Mouse (Mus musculus) hindbrain, embryonic 16.5 days (tissue): Measurements from ENCODE around the gene Alox5ap. TPM values are rescaled to one million over a fixed set of nuclear protein-coding genes. Genes with fewer than 3 reads are reported as not detected.

ENCODE experiments used
- ATAC-seq: fragments of 200-750 bp; cut with Nextera tagmentation; 2 replicates; pipeline ENCODE4 v1.8.0; 2017; ENCODE audit warnings: moderate TSS enrichment, moderate library complexity
- H3K27ac ChIP-seq: fragments of 300-500 bp; sonication (generic); 2 replicates; pipeline ENCODE4 v1.5.1; 2014; ENCODE audit warnings: low read depth, mild to moderate bottlenecking, control low read depth, low read length, moderate library complexity
- H3K27me3 ChIP-seq: fragments of 300-500 bp; sonication (generic); replicated peaks from 2 replicates; pipeline ENCODE4 v1.6.1; 2014; ENCODE audit warnings: low read length; ENCODE audit not compliant: control insufficient read depth, insufficient read depth
- H3K36me3 ChIP-seq: fragments of 300-500 bp; sonication (generic); 2 replicates; pipeline ENCODE4 v1.6.1; 2014; ENCODE audit warnings: mild to moderate bottlenecking, low read length, moderate library complexity, mixed read lengths; ENCODE audit not compliant: control insufficient read depth, insufficient read depth
- H3K4me1 ChIP-seq: fragments of 300-500 bp; sonication (generic); 2 replicates; pipeline ENCODE4 v1.6.1; 2014; ENCODE audit warnings: low read depth, low read length; ENCODE audit not compliant: control insufficient read depth, insufficient read depth
- H3K4me2 ChIP-seq: fragments of 300-500 bp; sonication (generic); 2 replicates; pipeline ENCODE4 v1.6.1; 2014; ENCODE audit warnings: mild to moderate bottlenecking, low read length, control low read depth, moderate library complexity
- H3K4me3 ChIP-seq: fragments of 300-500 bp; sonication (generic); 2 replicates; pipeline ENCODE4 v1.5.1; 2014; ENCODE audit warnings: mild to moderate bottlenecking, low read length, control low read depth, moderate library complexity
- H3K9ac ChIP-seq: fragments of 300-500 bp; sonication (generic); 2 replicates; pipeline ENCODE4 v1.6.1; 2014; ENCODE audit warnings: low read depth, mild to moderate bottlenecking, control low read depth, low read length, moderate library complexity
- H3K9me3 ChIP-seq: fragments of 300-500 bp; sonication (generic); 2 replicates; pipeline ENCODE4 v1.6.1; 2014; ENCODE audit warnings: mild to moderate bottlenecking, low read length, moderate library complexity; ENCODE audit not compliant: control insufficient read depth
- WGBS: fragments of 180-500 bp; shearing (Covaris S2); extraction: QIAGEN DNeasy Blood & Tissue Kit; methylation state at CpG from one replicate; pipeline ENCODE4 v1.1.7; 2014; 5-methylcytosine and 5-hydroxymethylcytosine counted together
- polyA plus RNA-seq: library from polyadenylated mRNA; unstranded; fragments of >200 nt; fragmentation: Nextera tagmentation; extraction: Ambion mirVana; gene quantifications from 2 replicates; pipeline ENCODE4 v1.2.1, GENCODE M21; 2015

Gene Alox5ap
- polyA plus RNA-seq, 1 experiment from 2014 or later, result 13.3 TPM

DNA sequence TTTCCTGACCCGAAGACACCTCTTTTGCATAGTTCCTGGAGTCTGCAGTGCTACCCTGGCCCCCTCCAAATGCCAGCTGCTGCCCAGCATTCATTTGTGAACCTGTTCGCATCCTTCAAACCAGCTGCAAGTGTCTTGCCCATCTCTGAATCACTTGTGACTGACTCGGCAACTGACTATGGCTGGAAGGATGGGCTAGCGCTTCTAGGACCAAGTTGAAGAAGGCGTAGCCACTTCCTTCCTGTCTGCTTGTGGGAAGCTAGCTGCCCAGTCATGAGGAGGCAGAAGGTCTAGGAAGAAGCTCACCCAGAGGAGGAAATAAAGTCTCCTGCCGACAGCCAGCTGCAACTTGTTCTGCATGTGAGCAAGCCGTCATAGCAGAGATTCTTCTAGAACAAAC is 29.6 kb upstream of the Alox5ap start:
- Histone ChIP-seq H3K9me3 (no peaks in the 10 kb centered on the region), H3K27ac (no peak overlapping the region), H3K4me2 (no peak overlapping the region), H3K4me1 (no peaks in the 10 kb centered on the region), H3K9ac (no peak overlapping the region), H3K36me3 (no peaks in the 10 kb centered on the region), H3K27me3 (no peaks in the 10 kb centered on the region), H3K4me3 (no peak overlapping the region)
- ATAC-seq, result no peak
- WGBS, result 90% methylated on average over 7 of the region's 7 CpGs

DNA sequence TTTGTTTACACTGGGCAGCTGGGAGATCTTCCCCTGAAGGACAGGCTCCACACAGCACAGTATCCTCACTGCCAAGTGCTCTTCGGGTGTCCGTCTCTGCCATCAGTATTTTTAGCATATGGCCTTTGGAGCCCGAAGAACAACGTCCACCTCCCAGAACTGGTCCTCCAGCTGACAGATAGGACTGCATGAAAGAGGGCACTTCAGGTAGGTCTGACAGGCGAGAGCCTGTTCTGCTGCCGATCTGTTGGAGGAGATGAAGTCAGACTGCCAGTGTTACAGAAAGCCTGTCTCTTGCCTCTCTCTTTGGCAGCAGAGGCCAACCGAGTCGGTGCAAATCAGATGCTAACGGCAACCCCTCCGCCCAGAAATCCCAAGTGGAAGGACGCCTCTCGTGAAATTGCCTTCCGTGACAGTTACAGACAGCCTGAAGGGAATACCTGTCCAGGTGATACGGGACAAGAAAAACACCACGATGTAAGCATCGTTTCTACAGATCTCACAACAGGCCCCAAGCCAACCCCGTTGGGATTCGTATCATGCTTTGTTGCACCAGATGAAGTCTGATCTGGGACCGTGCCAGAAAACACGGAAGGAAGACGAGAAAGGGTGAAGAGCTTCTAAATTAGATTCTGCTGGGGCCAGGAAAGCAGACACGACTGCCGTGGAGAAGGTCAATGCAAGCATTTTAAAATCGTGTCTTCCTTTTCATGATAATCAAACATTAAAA is 27.2 kb upstream of the Alox5ap start:
- Histone ChIP-seq H3K4me1 (no peaks in the 10 kb centered on the region), H3K27ac (no peak overlapping the region), H3K4me2 (no peak overlapping the region), H3K9me3 (no peaks in the 10 kb centered on the region), H3K9ac (no peak overlapping the region), H3K27me3 (no peaks in the 10 kb centered on the region), H3K4me3 (no peak overlapping the region), H3K36me3 (no peaks in the 10 kb centered on the region)
- WGBS, result 72% methylated on average over 24 of the region's 24 CpGs
- no peak for ATAC-seq

DNA sequence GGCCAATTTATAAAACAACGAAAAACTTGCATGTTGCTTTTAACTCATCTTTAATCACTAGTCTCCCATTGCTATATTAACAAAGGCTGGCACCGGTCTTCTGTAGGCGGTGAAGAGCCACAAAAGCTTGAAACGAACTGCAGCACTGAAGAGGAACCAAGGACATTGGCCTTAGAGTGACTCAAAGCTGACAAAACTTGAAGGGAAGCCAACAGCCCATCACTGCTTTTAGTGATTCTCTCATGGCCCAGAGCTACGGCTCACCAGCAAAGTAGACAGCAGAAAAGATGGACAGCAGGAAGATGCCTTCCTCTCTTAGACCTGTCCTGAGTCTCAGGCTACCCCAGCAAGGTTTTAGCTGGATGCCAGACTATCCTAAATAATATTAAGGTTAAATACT is 22.1 kb upstream of the Alox5ap start:
- no peaks in the 10 kb centered on the region for H3K9me3 ChIP-seq
- peaks cover 4% of the 10 kb centered on the region for H3K4me1 ChIP-seq
- H3K27me3 ChIP-seq, result no peaks in the 10 kb centered on the region
- no peak overlapping the region for H3K4me3 ChIP-seq
- H3K27ac ChIP-seq, result no peak overlapping the region
- no peak for ATAC-seq
- 89% methylated on average over 5 of the region's 5 CpGs for WGBS
- no peak overlapping the region for H3K9ac ChIP-seq
- H3K36me3 ChIP-seq, result no peaks in the 10 kb centered on the region
- H3K4me2 ChIP-seq, result no peak overlapping the region

DNA sequence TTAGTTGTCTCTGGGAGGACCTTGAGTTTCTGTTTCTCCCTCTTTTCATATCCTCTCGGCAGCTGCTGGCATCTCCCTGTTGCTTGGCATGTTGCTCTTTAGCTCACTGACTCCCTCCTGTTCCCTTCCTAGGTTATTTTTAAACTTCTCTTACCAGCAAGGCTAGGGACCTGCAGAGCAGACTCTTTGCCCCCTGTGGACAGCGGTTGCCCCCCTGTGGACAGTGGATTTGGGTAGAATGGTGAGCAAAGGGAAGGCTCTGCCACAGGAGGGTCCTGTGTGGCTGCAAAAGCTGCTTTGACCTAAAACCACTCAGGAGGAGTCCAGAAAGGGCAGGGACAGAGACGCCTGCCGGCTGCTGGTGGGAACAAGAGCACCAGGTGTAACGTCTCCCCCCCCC is 21.5 kb upstream of the Alox5ap start:
- 35% methylated on average over 5 of the region's 5 CpGs for WGBS
- no peak overlapping the region for H3K4me3 ChIP-seq
- ATAC-seq, result no peak
- no peak overlapping the region for H3K9ac ChIP-seq
- H3K27ac ChIP-seq, result no peak overlapping the region
- no peak overlapping the region for H3K4me2 ChIP-seq
- H3K36me3 ChIP-seq, result no peaks in the 10 kb centered on the region
- H3K4me1 ChIP-seq, result peaks cover 4% of the 10 kb centered on the region
- H3K27me3 ChIP-seq, result no peaks in the 10 kb centered on the region
- no peaks in the 10 kb centered on the region for H3K9me3 ChIP-seq

DNA sequence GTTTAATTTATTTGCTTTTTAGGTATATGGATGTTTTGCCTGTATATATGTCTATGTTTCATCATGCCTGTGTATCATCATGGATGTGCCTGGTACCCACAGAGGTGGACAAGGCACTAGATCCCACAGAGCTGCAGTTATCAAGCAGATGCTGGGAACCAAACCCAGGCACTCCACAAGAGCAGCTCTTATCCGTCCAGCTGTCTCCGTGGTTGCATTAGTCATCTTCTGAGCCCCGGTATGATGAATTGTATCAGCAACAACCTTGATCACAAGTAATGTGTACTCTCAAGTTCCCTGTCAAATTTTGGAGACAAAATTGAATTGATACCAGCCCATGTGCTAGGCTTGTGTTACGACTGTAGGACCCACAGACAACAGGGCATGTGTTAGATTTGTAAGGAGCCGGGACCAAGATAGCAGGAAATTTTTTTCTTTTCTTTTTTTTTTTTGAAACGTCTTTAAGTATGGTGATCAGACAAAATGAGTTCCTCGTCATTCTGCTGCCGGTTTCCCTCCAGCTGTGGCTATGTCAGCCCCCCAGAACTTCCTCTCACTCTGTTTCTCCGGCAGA is 19.1 kb upstream of the Alox5ap start:
- Histone ChIP-seq H3K36me3 (no peaks in the 10 kb centered on the region), H3K4me1 (peaks cover 4% of the 10 kb centered on the region), H3K4me3 (no peak overlapping the region), H3K4me2 (peak overlapping the region; percentile 45), H3K27me3 (no peaks in the 10 kb centered on the region), H3K27ac (no peak overlapping the region), H3K9ac (no peak overlapping the region), H3K9me3 (no peaks in the 10 kb centered on the region)
- no peak for ATAC-seq
- 59% methylated on average over 9 of the region's 9 CpGs for WGBS

DNA sequence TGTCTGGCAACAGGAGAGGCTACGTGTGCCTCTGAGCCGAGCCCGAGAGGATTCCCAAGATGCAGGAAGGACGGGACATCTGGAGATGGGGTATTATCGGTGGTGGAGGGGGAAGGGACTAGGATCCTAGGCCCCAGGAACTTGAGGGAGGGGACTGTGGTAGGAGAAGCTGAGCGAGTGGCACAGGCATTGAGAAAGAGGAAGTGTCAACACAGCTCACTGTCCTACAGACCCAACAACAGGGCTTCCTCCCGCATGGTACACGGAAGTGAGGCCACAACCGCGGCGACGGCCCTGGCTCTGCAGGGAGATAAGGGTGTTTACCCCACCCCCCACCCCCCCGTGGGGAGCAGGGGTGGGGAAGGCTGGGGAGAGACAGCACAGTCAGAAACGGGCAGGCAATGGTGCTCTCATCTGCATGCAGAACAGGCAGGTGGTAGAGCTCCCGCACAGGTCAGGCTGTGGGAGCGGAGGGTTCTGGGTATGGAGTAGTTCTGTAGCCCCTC is 18.5 kb upstream of the Alox5ap start:
- peaks cover 4% of the 10 kb centered on the region for H3K4me1 ChIP-seq
- no peak overlapping the region; the same call in 1 of the 2 replicates for H3K4me3 ChIP-seq
- no peak overlapping the region for H3K27ac ChIP-seq
- H3K4me2 ChIP-seq, result peak overlapping the region; percentile 45
- no peaks in the 10 kb centered on the region for H3K36me3 ChIP-seq
- H3K27me3 ChIP-seq, result no peaks in the 10 kb centered on the region
- no peaks in the 10 kb centered on the region for H3K9me3 ChIP-seq
- 14% methylated on average over 14 of the region's 16 CpGs for WGBS
- H3K9ac ChIP-seq, result peak overlapping the region; percentile 35; the same call in 1 of the 2 replicates
- peak; percentile 67 for ATAC-seq

DNA sequence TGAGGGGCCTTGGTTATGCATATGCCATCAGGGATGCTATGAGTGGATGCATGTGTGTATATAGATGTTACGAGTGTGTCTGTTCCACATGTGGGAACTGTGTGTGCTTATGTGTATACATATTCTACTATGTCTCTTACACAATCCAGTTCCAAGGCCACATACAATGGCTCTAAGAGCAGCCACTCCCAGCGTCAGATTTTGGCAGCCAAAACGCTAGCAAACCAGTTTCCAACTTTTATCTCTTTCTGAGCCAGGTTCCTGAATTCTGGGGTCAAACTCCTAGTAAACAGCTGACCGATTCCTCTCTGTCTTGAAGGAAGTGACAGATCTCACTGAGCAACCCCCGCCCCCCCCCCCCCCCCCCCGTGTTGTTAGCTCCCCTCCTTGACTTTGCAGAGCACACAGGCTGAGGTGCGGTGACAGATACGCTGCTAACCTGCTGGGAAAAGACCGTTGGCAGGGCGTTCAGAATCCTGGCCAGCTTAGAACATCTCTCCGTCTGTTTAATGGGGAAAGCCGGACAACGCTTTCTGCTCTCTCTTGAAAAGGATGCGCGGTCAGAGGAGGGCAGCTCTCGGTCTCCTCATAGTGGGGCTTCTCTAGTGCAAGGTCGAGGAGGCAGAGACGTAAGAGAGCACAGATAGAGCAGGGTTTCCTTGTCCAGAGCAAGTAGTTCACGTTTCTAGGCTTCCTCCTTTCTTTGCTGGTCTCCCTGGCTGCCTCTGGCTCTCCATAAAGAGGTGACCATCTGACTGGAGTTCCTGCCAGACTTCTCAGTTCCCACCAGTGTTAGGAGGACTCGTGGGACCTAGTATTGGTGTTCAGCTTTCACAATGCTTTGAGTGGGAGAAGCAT is 17.3 kb upstream of the Alox5ap start:
- H3K36me3 ChIP-seq, result no peaks in the 10 kb centered on the region
- no peak overlapping the region for H3K27ac ChIP-seq
- H3K4me3 ChIP-seq, result no peak overlapping the region
- ATAC-seq, result no peak
- no peaks in the 10 kb centered on the region for H3K9me3 ChIP-seq
- 41% methylated on average over 17 of the region's 20 CpGs for WGBS
- no peaks in the 10 kb centered on the region for H3K27me3 ChIP-seq
- H3K9ac ChIP-seq, result no peak overlapping the region
- H3K4me1 ChIP-seq, result peaks cover 4% of the 10 kb centered on the region
- H3K4me2 ChIP-seq, result peak overlapping the region; percentile 16

DNA sequence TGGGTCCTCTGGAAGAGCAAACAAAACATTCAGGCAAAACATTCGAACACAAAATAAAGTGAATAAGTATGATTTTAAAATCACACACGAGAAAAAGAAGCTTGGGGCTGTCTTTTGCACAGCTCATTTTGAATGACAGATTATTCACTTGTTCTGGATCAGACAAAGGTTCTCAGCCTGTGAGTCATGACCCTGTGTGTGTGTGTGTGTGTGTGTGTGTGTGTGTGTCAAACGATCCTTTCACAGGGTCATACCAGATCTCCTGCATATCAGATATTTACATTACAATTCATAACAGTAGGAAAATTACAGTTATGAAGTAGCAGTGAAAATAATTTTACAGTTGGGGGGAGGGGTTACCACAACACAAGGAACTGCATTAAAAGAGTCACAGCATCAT is 12.3 kb upstream of the Alox5ap start:
- no peaks in the 10 kb centered on the region for H3K36me3 ChIP-seq
- H3K4me3 ChIP-seq, result no peak overlapping the region
- H3K9ac ChIP-seq, result no peak overlapping the region
- ATAC-seq, result no peak
- no peak overlapping the region for H3K27ac ChIP-seq
- no peaks in the 10 kb centered on the region for H3K9me3 ChIP-seq
- 75% methylated on average over 3 of the region's 3 CpGs for WGBS
- no peaks in the 10 kb centered on the region for H3K4me1 ChIP-seq
- no peaks in the 10 kb centered on the region for H3K27me3 ChIP-seq
- no peak overlapping the region for H3K4me2 ChIP-seq

DNA sequence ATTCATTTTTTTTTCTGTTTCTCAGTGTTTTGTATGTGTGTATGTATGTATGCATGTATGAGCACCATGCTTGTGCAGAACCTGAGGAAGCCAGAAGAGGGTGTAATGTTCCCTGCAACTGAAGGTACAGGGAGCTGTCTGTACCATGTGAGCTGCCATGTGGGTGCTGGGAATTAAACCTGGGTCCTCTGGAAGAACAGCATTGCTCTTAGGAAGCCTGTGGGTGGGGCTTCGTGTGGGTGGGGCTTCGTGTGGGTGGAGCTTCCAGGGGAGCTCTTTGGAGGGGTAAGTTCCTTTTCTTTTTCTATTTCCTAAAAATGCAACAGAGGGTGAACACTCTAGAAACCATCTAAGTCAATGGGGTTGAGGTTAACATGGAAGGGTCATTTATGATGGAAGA is 11.1 kb upstream of the Alox5ap start:
- H3K27ac ChIP-seq, result no peak overlapping the region
- H3K27me3 ChIP-seq, result no peaks in the 10 kb centered on the region
- H3K36me3 ChIP-seq, result no peaks in the 10 kb centered on the region
- no peak overlapping the region for H3K4me2 ChIP-seq
- no peak overlapping the region for H3K4me3 ChIP-seq
- H3K9me3 ChIP-seq, result no peaks in the 10 kb centered on the region
- ATAC-seq, result no peak
- peaks cover 6% of the 10 kb centered on the region for H3K4me1 ChIP-seq
- WGBS, result 66% methylated on average over 2 of the region's 2 CpGs
- H3K9ac ChIP-seq, result no peak overlapping the region
